Mouse (Mus musculus) lung, postnatal 0 days (tissue): ENCODE measurements at regions not wholly inside any gene's neighbourhood (a gene's known extent, or its start where the extent isn't known, plus 50 kb on each side); places are given as distances from the start of the nearest gene placed in this dataset.
"Not testable (repeated sequence)": the region's sequence is repeated elsewhere in the genome, so short reads cannot be mapped to it uniquely, and the experiment has no call there.

Source experiments
- ATAC-seq: fragments of 200-750 bp; cut with Nextera tagmentation; 2 replicates; pipeline ENCODE4 v1.8.0; 2017; ENCODE audit warnings: moderate library complexity
- DNase-seq: peaks from one replicate; pipeline ENCODE4 v3.0.0-alpha.2; 2016; ENCODE audit warnings: low spot score
- H3K27ac ChIP-seq: fragments of 300-500 bp; sonication (generic); 2 replicates; pipeline ENCODE4 v1.5.1; 2014; ENCODE audit warnings: antibody characterized with exemption, mild to moderate bottlenecking, low read length, mixed read lengths
- H3K27me3 ChIP-seq: fragments of 300-500 bp; sonication (generic); replicated peaks from 2 replicates; pipeline ENCODE4 v1.6.1; 2014; ENCODE audit warnings: low read length, mixed read lengths; ENCODE audit not compliant: insufficient read depth
- H3K36me3 ChIP-seq: fragments of 300-500 bp; sonication (generic); 2 replicates; pipeline ENCODE4 v1.6.1; 2014; ENCODE audit warnings: low read length, mixed read lengths; ENCODE audit not compliant: insufficient read depth
- H3K4me1 ChIP-seq: fragments of 300-500 bp; sonication (generic); 2 replicates; pipeline ENCODE4 v1.6.1; 2014; ENCODE audit warnings: antibody characterized with exemption, low read depth, low read length, mixed read lengths; ENCODE audit not compliant: insufficient read depth
- H3K4me2 ChIP-seq: fragments of 300-500 bp; sonication (generic); replicated peaks from 2 replicates; pipeline ENCODE4 v1.6.1; 2014; ENCODE audit warnings: low read depth, mild to moderate bottlenecking, low read length, moderate library complexity, mixed read lengths
- H3K4me3 ChIP-seq: fragments of 300-500 bp; sonication (generic); 2 replicates; pipeline ENCODE4 v1.5.1; 2014; ENCODE audit warnings: low read depth, low read length
- H3K9ac ChIP-seq: fragments of 300-500 bp; sonication (generic); replicated peaks from 2 replicates; pipeline ENCODE4 v1.6.1; 2014; ENCODE audit warnings: low read depth, mild to moderate bottlenecking
- H3K9me3 ChIP-seq: fragments of 300-500 bp; sonication (generic); 2 replicates; pipeline ENCODE4 v1.6.1; 2016; ENCODE audit warnings: low read length, mixed read lengths
- CTCF ChIP-seq: IDR thresholded peaks from 2 replicates; pipeline ENCODE4 v1.5.1; 2016; ENCODE audit warnings: antibody characterized with exemption, mild to moderate bottlenecking
- EP300 ChIP-seq: IDR thresholded peaks from 2 replicates; pipeline ENCODE4 v1.6.1; 2016; ENCODE audit warnings: antibody characterized with exemption, mild to moderate bottlenecking, control low read depth
- WGBS: fragments of 180-500 bp; shearing (Covaris S2); extraction: QIAGEN DNeasy Blood & Tissue Kit; methylation state at CpG from one replicate; pipeline ENCODE4 v1.1.7; 2014; 5-methylcytosine and 5-hydroxymethylcytosine counted together

GRCm38 (mm10) chr4:110094541-110094940 lies 116.7 kb downstream of the Dmrta2 start:
- H3K27ac ChIP-seq: no peak overlapping the region
- H3K4me2 ChIP-seq: no peak overlapping the region
- TF ChIP-seq CTCF (no peak), EP300 (no peak)
- no peak overlapping the region for H3K9ac ChIP-seq
- 86% methylated on average over 1 of the region's 1 CpGs for WGBS
- no peak for DNase-seq
- no peaks in the 10 kb centered on the region for H3K9me3 ChIP-seq
- no peak for ATAC-seq
- H3K36me3 ChIP-seq: no peaks in the 10 kb centered on the region
- H3K4me3 ChIP-seq: no peak overlapping the region
- no peaks in the 10 kb centered on the region for H3K4me1 ChIP-seq
- H3K27me3 ChIP-seq: no peaks in the 10 kb centered on the region

- H3K27me3 ChIP-seq: no peaks in the 10 kb centered on the region
- no peak overlapping the region for H3K9ac ChIP-seq
- DNase-seq (no peak), ATAC-seq (no peak)
- no peaks in the 10 kb centered on the region for H3K36me3 ChIP-seq
- H3K4me2 ChIP-seq: no peak overlapping the region
- H3K4me1 ChIP-seq: no peaks in the 10 kb centered on the region
- no peak overlapping the region for H3K4me3 ChIP-seq
- H3K9me3 ChIP-seq: no peaks in the 10 kb centered on the region
- no peak overlapping the region for H3K27ac ChIP-seq
- TF ChIP-seq CTCF (no peak), EP300 (no peak)
- WGBS: 68% methylated on average over 11 of the region's 11 CpGs
Measured at GRCm38 (mm10) chr4:110095760-110096593, 118.1 kb downstream of the Dmrta2 start.

GRCm38 (mm10) chr4:110104119-110104518 lies 126.3 kb downstream of the Dmrta2 start:
- H3K4me2 ChIP-seq, H3K9me3 ChIP-seq: not testable (repeated sequence)

GRCm38 (mm10) chr4:110106620-110107243 lies 128.9 kb downstream of the Dmrta2 start:
- no peaks in the 10 kb centered on the region for H3K27me3 ChIP-seq
- H3K36me3 ChIP-seq: no peaks in the 10 kb centered on the region
- H3K4me3 ChIP-seq: no peak overlapping the region
- 55% methylated on average over 7 of the region's 7 CpGs for WGBS
- H3K27ac ChIP-seq: no peak overlapping the region
- H3K4me1 ChIP-seq: no peaks in the 10 kb centered on the region
- no peak for TF ChIP-seq EP300
- no peak for TF ChIP-seq CTCF
- no peak for ATAC-seq
- H3K9ac ChIP-seq: no peak overlapping the region
- no peaks in the 10 kb centered on the region for H3K9me3 ChIP-seq
- H3K4me2 ChIP-seq: no peak overlapping the region
- DNase-seq: no peak

More at GRCm38 (mm10) chr4:110104119-110104518, 126.3 kb downstream of the Dmrta2 start:
- not testable (repeated sequence) for H3K9ac ChIP-seq, H3K27me3 ChIP-seq, H3K36me3 ChIP-seq, ATAC-seq, H3K4me1 ChIP-seq, H3K27ac ChIP-seq, H3K4me3 ChIP-seq, DNase-seq
- 91% methylated on average over 6 of the region's 7 CpGs for WGBS

- TF ChIP-seq CTCF: no peak
- no peak for TF ChIP-seq EP300
- ATAC-seq: no peak
- Histone ChIP-seq H3K4me2 (no peak overlapping the region), H3K9me3 (no peaks in the 10 kb centered on the region), H3K9ac (no peak overlapping the region), H3K27me3 (no peaks in the 10 kb centered on the region), H3K27ac (no peak overlapping the region), H3K4me3 (no peak overlapping the region), H3K36me3 (no peaks in the 10 kb centered on the region), H3K4me1 (no peaks in the 10 kb centered on the region)
- 20% methylated on average over 9 of the region's 9 CpGs for WGBS
- DNase-seq: peak; percentile 39
Measured at GRCm38 (mm10) chr4:110119438-110119837, 141.6 kb downstream of the Dmrta2 start.

- H3K27me3 ChIP-seq: no peaks in the 10 kb centered on the region
- no peak overlapping the region for H3K4me3 ChIP-seq
- ATAC-seq: no peak
- H3K27ac ChIP-seq: no peak overlapping the region
- H3K4me2 ChIP-seq: no peak overlapping the region
- 46% methylated on average over 3 of the region's 3 CpGs for WGBS
- no peaks in the 10 kb centered on the region for H3K4me1 ChIP-seq
- H3K9ac ChIP-seq: no peak overlapping the region
- no peaks in the 10 kb centered on the region for H3K9me3 ChIP-seq
- TF ChIP-seq CTCF (no peak), EP300 (no peak)
- no peak for DNase-seq
- H3K36me3 ChIP-seq: no peaks in the 10 kb centered on the region
Measured at GRCm38 (mm10) chr4:110119874-110120273, 142.0 kb downstream of the Dmrta2 start.
